Mouse (Mus musculus): Measurements from ENCODE around the gene Ppt1.

- TF ChIP-seq POLR2A (IDR thresholded peaks at IDR 0.05; ENCODE audit: insufficient read depth, low read depth, low read length) (no peak), CTCF (IDR thresholded peaks at IDR 0.05; ENCODE audit: insufficient read depth, low read depth, low read length) (no peak)
These were observed 56.1 kb downstream of the Ppt1 start for GRCm38 (mm10) chr4:122892157-122892556.
